Mouse (Mus musculus): ENCODE data around the gene Mllt3. TPM values are rescaled to one million over a fixed set of nuclear protein-coding genes. Genes with fewer than 3 reads are reported as not detected.

Gene Mllt3
- polyA plus RNA-seq, 1 experiment from 2014 or later = 30.8 TPM

- H3K4me2 ChIP-seq = peak overlapping the region; percentile 93
- peaks cover 36% of the 10 kb centered on the region for H3K4me1 ChIP-seq (replicated peaks)
- H3K9me3 ChIP-seq (replicated peaks) = no peaks in the 10 kb centered on the region
- H3K9ac ChIP-seq = peak overlapping the region; percentile 77
- no peaks in the 10 kb centered on the region for H3K27me3 ChIP-seq
- under 1% methylated on average over 53 of the region's 100 CpGs for WGBS
- H3K36me3 ChIP-seq = no peaks in the 10 kb centered on the region
- H3K27ac ChIP-seq = peak overlapping the region; percentile 97
- peak; percentile 65 for ATAC-seq (replicated peaks; ENCODE audit: insufficient number of reproducible peaks, insufficient read depth, low FRiP score, low read depth)
- H3K4me3 ChIP-seq = peak overlapping the region; percentile 79
Observed at GRCm38 (mm10) chr4:88032151-88033098, 739 bp downstream of the Mllt3 start.

GRCm38 (mm10) chr4:88031211-88032150 is 1.7 kb downstream of the Mllt3 start:
- H3K27ac ChIP-seq = peak overlapping the region; percentile 97
- peak overlapping the region; percentile 79 for H3K4me3 ChIP-seq
- no peaks in the 10 kb centered on the region for H3K27me3 ChIP-seq
- peak overlapping the region; percentile 93 for H3K4me2 ChIP-seq
- no peaks in the 10 kb centered on the region for H3K9me3 ChIP-seq (replicated peaks)
- peaks cover 36% of the 10 kb centered on the region for H3K4me1 ChIP-seq (replicated peaks)
- no peaks in the 10 kb centered on the region for H3K36me3 ChIP-seq
- H3K9ac ChIP-seq = peak overlapping the region; percentile 77
- no peak for ATAC-seq (replicated peaks; ENCODE audit: insufficient number of reproducible peaks, insufficient read depth, low FRiP score, low read depth)
- WGBS = under 1% methylated on average over 83 of the region's 84 CpGs

- no peak overlapping the region for H3K27ac ChIP-seq
- ATAC-seq (replicated peaks; ENCODE audit: insufficient number of reproducible peaks, insufficient read depth, low FRiP score, low read depth) = no peak
- H3K4me2 ChIP-seq = no peak overlapping the region
- H3K4me1 ChIP-seq (replicated peaks) = peaks cover 9% of the 10 kb centered on the region; the same call in 1 of the 2 replicates
- no peak overlapping the region for H3K9ac ChIP-seq
- H3K27me3 ChIP-seq = no peaks in the 10 kb centered on the region
- H3K4me3 ChIP-seq = no peak overlapping the region
- no peaks in the 10 kb centered on the region; the same call in 1 of the 2 replicates for H3K36me3 ChIP-seq
- H3K9me3 ChIP-seq (replicated peaks) = no peaks in the 10 kb centered on the region
- whole genome bisulfite sequencing = 68% methylated on average over 5 of the region's 5 CpGs
Observed at GRCm38 (mm10) chr4:88023567-88023966, 9.6 kb downstream of the Mllt3 start.

GRCm38 (mm10) chr4:88022623-88023022 is 10.5 kb downstream of the Mllt3 start:
- no peak overlapping the region for H3K4me3 ChIP-seq
- H3K27ac ChIP-seq = no peak overlapping the region
- H3K9ac ChIP-seq = no peak overlapping the region
- no peak overlapping the region for H3K4me2 ChIP-seq
- no peak for ATAC-seq (replicated peaks; ENCODE audit: insufficient number of reproducible peaks, insufficient read depth, low FRiP score, low read depth)
- WGBS = 3% methylated on average over 1 of the region's 1 CpGs
- H3K4me1 ChIP-seq (replicated peaks) = peaks cover 8% of the 10 kb centered on the region
- H3K9me3 ChIP-seq (replicated peaks) = no peaks in the 10 kb centered on the region
- H3K27me3 ChIP-seq = no peaks in the 10 kb centered on the region
- no peaks in the 10 kb centered on the region; the same call in 1 of the 2 replicates for H3K36me3 ChIP-seq

- Histone ChIP-seq H3K27ac (no peak overlapping the region), H3K4me1 (replicated peaks) (peaks cover 17% of the 10 kb centered on the region), H3K4me2 (no peak overlapping the region), H3K27me3 (no peaks in the 10 kb centered on the region), H3K36me3 (no peaks in the 10 kb centered on the region), H3K9ac (no peak overlapping the region), H3K4me3 (no peak overlapping the region), H3K9me3 (replicated peaks) (no peaks in the 10 kb centered on the region)
- ATAC-seq (replicated peaks; ENCODE audit: insufficient number of reproducible peaks, insufficient read depth, low FRiP score, low read depth) = no peak
- WGBS = 76% methylated on average over 5 of the region's 5 CpGs
Observed at GRCm38 (mm10) chr4:88020421-88020820, 12.7 kb downstream of the Mllt3 start.

GRCm38 (mm10) chr4:88019645-88020044 is 13.5 kb downstream of the Mllt3 start:
- Histone ChIP-seq H3K27ac (no peak overlapping the region), H3K4me2 (no peak overlapping the region), H3K9me3 (replicated peaks) (no peaks in the 10 kb centered on the region), H3K36me3 (no peaks in the 10 kb centered on the region), H3K4me3 (no peak overlapping the region), H3K27me3 (no peaks in the 10 kb centered on the region), H3K4me1 (replicated peaks) (peaks cover 25% of the 10 kb centered on the region), H3K9ac (no peak overlapping the region)
- WGBS = 80% methylated on average over 4 of the region's 4 CpGs
- no peak for ATAC-seq (replicated peaks; ENCODE audit: insufficient number of reproducible peaks, insufficient read depth, low FRiP score, low read depth)

GRCm38 (mm10) chr4:88017452-88018350 is 15.5 kb downstream of the Mllt3 start:
- no peak for ATAC-seq (replicated peaks; ENCODE audit: insufficient number of reproducible peaks, insufficient read depth, low FRiP score, low read depth)
- 53% methylated on average over 18 of the region's 18 CpGs for WGBS
- Histone ChIP-seq H3K27me3 (no peaks in the 10 kb centered on the region), H3K27ac (peak overlapping the region; percentile 31; the same call in 1 of the 2 replicates), H3K9ac (no peak overlapping the region), H3K4me2 (peak overlapping the region; percentile 24), H3K9me3 (replicated peaks) (no peaks in the 10 kb centered on the region), H3K36me3 (no peaks in the 10 kb centered on the region), H3K4me1 (replicated peaks) (peaks cover 43% of the 10 kb centered on the region), H3K4me3 (no peak overlapping the region)

GRCm38 (mm10) chr4:88015765-88016164 is 17.4 kb downstream of the Mllt3 start:
- no peak overlapping the region for H3K4me2 ChIP-seq
- no peak overlapping the region for H3K4me3 ChIP-seq
- no peaks in the 10 kb centered on the region for H3K9me3 ChIP-seq (replicated peaks)
- no peaks in the 10 kb centered on the region; the same call in 1 of the 2 replicates for H3K36me3 ChIP-seq
- no peak overlapping the region for H3K27ac ChIP-seq
- no peak overlapping the region for H3K9ac ChIP-seq
- no peak for ATAC-seq (replicated peaks; ENCODE audit: insufficient number of reproducible peaks, insufficient read depth, low FRiP score, low read depth)
- H3K4me1 ChIP-seq (replicated peaks) = peaks cover 50% of the 10 kb centered on the region
- 48% methylated on average over 5 of the region's 5 CpGs for WGBS
- no peaks in the 10 kb centered on the region for H3K27me3 ChIP-seq

GRCm38 (mm10) chr4:88015261-88015660 is 17.9 kb downstream of the Mllt3 start:
- no peaks in the 10 kb centered on the region for H3K27me3 ChIP-seq
- H3K9ac ChIP-seq = no peak overlapping the region
- H3K4me1 ChIP-seq (replicated peaks) = peaks cover 50% of the 10 kb centered on the region
- H3K4me2 ChIP-seq = peak overlapping the region; percentile 23
- no peak for ATAC-seq (replicated peaks; ENCODE audit: insufficient number of reproducible peaks, insufficient read depth, low FRiP score, low read depth)
- WGBS = 35% methylated on average over 7 of the region's 7 CpGs
- peak overlapping the region; percentile 8; the same call in 1 of the 2 replicates for H3K27ac ChIP-seq
- H3K4me3 ChIP-seq = no peak overlapping the region
- H3K9me3 ChIP-seq (replicated peaks) = no peaks in the 10 kb centered on the region
- H3K36me3 ChIP-seq = no peaks in the 10 kb centered on the region; the same call in 1 of the 2 replicates

GRCm38 (mm10) chr4:88012774-88013173 is 20.4 kb downstream of the Mllt3 start:
- no peak for ATAC-seq (replicated peaks; ENCODE audit: insufficient number of reproducible peaks, insufficient read depth, low FRiP score, low read depth)
- H3K9ac ChIP-seq = no peak overlapping the region
- no peaks in the 10 kb centered on the region for H3K9me3 ChIP-seq (replicated peaks)
- 39% methylated on average over 4 of the region's 4 CpGs for WGBS
- no peak overlapping the region for H3K27ac ChIP-seq
- H3K4me3 ChIP-seq = no peak overlapping the region
- H3K4me1 ChIP-seq (replicated peaks) = peaks cover 50% of the 10 kb centered on the region
- H3K36me3 ChIP-seq = no peaks in the 10 kb centered on the region; the same call in 1 of the 2 replicates
- H3K27me3 ChIP-seq = no peaks in the 10 kb centered on the region
- peak overlapping the region; percentile 5; the same call in 1 of the 2 replicates for H3K4me2 ChIP-seq

All from heart, embryonic 15.5 days (tissue).